Mouse (Mus musculus) adrenal gland, adult 18-20 months (tissue): ENCODE measurements around the gene Igfbp2. TPM values are rescaled to one million over a fixed set of nuclear protein-coding genes. Genes with fewer than 3 reads are reported as not detected.
A peak's percentile ranks its signal among the peaks of the same experiment; 100 is the strongest.

ENCODE experiments used
- DNase-seq, 2 experiments: peaks; one replicate each; pipeline ENCODE4 v3.0.0; 2021 to 2022; ENCODE audit warnings: low spot score in 2 of 2
- long read RNA-seq, 2 experiments: library from polyadenylated mRNA; stranded (forward); transcript quantifications; one replicate each; pipeline ENCODE4 v2.0.0; 2021
- total RNA-seq, 2 experiments: library from RNA; stranded (reverse); gene quantifications; 1 replicate in 1 of 2; 2 replicates in 1 of 2; pipeline ENCODE4 v1.2.3; 2021

Gene Igfbp2
- total RNA-seq = 1 to 10 TPM; 1.2 to 4.1 TPM
- long read RNA-seq, experiment 1 = 0 reads
- long read RNA-seq, experiment 2, transcript Igfbp2-201 (4 exons, 1,307 nt) = major isoform, 5 of 5 reads
- long read RNA-seq, experiment 2, partial matches to known transcripts = 0 of 5 reads
- long read RNA-seq, experiment 2, other reads (novel, unspliced or antisense) = 0 of 5 reads

GRCm38 (mm10) chr1:72823751-72824706 lies at the start of gene Igfbp2:
Igfbp2 (plus strand) TSS chr1:72824503.
- peak in 1 of 2 experiments; percentile 26 for DNase-seq

- DNase-seq = no peak
These were observed 45.5 kb upstream of the Igfbp2 start for GRCm38 (mm10) chr1:72778789-72779188.

- no peak for DNase-seq
These were observed 43.6 kb upstream of the Igfbp2 start for GRCm38 (mm10) chr1:72780720-72781119.

GRCm38 (mm10) chr1:72783341-72783740 lies 41.0 kb upstream of the Igfbp2 start:
- DNase-seq = no peak

- no peak for DNase-seq
These were observed 40.3 kb upstream of the Igfbp2 start for GRCm38 (mm10) chr1:72784018-72784417.

- DNase-seq = no peak
These were observed 33.6 kb upstream of the Igfbp2 start for GRCm38 (mm10) chr1:72790670-72791069.

GRCm38 (mm10) chr1:72791743-72792142 lies 32.6 kb upstream of the Igfbp2 start:
- DNase-seq = no peak

GRCm38 (mm10) chr1:72792262-72792661 lies 32.0 kb upstream of the Igfbp2 start:
- no peak for DNase-seq

- no peak for DNase-seq
These were observed 31.1 kb upstream of the Igfbp2 start for GRCm38 (mm10) chr1:72793230-72793629.

- no peak for DNase-seq
These were observed 28.2 kb upstream of the Igfbp2 start for GRCm38 (mm10) chr1:72796128-72796527.

GRCm38 (mm10) chr1:72797102-72797665 lies 27.1 kb upstream of the Igfbp2 start:
- DNase-seq = no peak

- no peak for DNase-seq
These were observed 25.9 kb upstream of the Igfbp2 start for GRCm38 (mm10) chr1:72798441-72798840.

GRCm38 (mm10) chr1:72804031-72804430 lies 20.3 kb upstream of the Igfbp2 start:
- DNase-seq = no peak

- no peak for DNase-seq
These were observed 19.3 kb upstream of the Igfbp2 start for GRCm38 (mm10) chr1:72805037-72805436.

- DNase-seq = no peak
These were observed 18.7 kb upstream of the Igfbp2 start for GRCm38 (mm10) chr1:72805476-72806043.

GRCm38 (mm10) chr1:72806044-72806584 lies 18.2 kb upstream of the Igfbp2 start:
- DNase-seq = no peak

GRCm38 (mm10) chr1:72809304-72809703 lies 15.0 kb upstream of the Igfbp2 start:
- DNase-seq = no peak

- DNase-seq = no peak
These were observed 14.2 kb upstream of the Igfbp2 start for GRCm38 (mm10) chr1:72809951-72810675.

GRCm38 (mm10) chr1:72811061-72811460 lies 13.2 kb upstream of the Igfbp2 start:
- DNase-seq = no peak

- no peak for DNase-seq
These were observed 11.1 kb upstream of the Igfbp2 start for GRCm38 (mm10) chr1:72813089-72813638.
